Mouse (Mus musculus) frontal cortex, postnatal 36 days (tissue): ENCODE results near the gene Cct7.
"Not testable (repeated sequence)": the region's sequence is repeated elsewhere in the genome, so short reads cannot be mapped to it uniquely, and the experiment has no call there.

ENCODE experiments used
- DNase-seq, 2 experiments: peaks; one replicate each; pipeline ENCODE4 v3.0.0; 2022; ENCODE audit warnings: low spot score in 2 of 2

Cct7 gene

DNA sequence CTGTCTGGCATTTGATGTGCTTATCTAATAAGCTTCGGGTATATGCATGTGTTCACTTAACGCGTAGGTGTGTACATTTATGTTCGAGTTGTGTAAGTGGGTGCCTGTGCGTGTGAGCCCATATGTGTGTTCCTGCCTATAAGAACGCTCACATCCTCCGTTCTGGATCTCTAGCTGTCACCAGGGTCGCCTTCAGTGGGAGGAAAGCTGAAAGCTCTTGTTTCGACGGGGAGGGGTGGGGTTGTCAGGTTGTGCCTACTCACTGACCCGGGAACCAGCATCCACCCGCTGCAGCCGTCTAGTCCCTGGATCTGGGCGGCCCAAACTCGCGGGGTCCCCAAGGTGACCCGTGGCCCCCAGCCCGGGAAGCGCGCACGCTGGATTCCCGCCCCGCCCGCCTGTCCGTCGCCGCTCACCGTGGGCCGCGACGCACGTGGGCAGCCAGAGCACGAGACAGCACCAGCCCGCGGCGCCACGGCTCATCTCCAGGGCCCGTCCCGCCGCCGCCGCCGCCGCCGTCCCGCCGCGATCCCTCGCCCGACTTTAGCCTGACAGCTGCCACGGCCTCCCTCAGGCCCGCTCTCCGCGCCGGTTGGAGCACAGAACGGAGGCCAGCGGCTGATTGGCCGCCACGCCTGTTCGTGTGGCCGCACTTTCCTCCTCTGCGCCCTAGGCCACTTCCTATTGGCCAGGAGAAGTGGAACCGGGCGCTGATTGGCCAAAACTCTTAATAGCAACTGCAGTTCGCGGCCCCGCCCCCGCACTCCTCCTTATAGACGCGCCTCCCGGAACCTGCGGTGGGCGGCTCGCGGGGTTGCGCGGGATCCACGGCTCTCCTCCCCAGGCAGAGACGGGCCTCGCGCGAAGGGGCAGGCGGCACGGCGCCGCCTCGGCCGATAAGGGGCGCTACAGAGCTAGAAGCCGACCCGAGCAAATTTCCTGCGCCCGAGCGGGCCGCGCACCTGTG, at the start of gene Cct7:
Cct7 (plus strand) TSS at position 818 of the 967 bp plus-strand sequence.
- DNase-seq: peak; percentile 99 to 100

DNA sequence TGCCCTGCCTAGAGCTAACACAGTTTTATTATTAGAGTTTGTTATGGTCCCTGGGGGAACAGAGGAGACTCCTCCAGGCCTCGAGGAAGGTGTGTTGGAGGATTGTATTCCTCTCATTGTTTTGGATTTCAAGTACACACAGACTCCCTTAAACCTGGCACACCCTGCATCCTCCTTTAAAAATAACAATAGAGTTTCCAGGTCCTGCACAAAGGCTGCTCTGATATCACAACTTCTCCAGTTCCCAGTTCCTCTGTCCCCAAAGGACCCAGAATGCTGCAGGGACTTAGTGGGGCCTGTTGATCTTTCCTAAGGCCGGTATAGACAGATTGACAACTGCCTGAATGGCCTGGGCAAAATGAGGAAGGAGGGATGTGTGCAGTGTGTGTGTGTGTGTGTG, 48.7 kb upstream of the Cct7 start:
- no peak for DNase-seq

DNA sequence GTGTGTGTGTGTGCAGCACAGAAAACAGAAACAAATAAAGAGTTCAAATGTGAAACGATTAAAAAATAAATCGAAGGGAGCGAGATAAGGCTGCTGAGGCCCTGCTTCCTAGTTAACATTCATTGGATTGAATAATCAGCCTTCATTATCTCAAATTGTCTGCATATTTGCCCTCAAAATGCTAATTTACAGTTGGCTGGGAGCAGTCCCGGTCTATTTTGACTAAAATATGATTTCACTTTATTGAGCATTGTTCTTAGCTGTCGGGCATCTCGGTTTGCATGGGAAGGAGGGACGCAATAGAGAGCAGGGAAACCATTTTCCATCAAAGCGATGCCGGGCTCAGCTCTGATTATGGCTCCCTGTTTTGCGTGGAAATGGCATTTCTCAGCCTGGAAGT, 48.3 kb upstream of the Cct7 start:
- no peak for DNase-seq

DNA sequence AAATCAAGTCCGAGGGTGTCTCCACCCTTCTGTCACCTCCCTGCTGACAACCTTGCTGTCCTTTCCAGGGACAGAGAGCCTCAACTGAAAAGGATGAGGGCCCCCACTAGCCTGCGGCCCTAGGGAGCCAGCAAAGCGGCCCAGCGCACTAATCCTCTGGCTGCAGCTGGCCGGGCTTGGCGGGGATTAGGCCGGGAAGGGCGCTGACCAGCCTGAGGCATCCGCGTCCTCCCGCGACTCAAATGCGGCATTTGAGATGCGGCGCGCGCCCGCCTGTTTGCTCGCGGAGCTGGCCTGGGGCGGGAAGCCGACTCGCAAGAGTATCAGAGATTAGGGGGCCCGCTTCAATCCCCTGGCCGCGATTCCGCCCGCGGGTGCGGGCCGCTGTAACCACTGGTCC, 42.3 kb upstream of the Cct7 start:
- no peak for DNase-seq

DNA sequence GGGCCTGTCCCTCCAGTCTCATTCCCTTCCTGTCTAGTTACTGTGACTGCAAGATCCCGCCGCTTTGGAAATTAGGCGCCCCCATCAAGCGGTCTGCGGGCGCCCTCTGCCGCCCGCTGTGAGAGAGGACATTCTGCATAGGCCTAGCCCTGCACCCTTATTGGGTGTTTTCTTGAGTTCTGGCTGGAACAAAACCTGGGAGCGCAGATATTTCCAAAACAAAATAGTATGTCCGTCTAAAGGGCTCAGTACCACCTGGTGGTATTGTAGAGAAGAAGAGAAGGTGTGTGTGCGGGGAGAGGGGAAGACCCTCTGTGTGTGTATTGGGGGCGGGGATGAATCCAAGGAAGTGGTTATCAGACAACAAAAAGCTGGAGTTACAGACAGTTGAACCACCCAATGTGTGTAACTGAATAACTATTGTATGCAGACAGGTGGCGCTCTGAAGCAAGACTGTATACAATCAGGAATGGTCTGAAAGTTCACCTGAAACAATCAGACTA, 40.5 kb upstream of the Cct7 start:
- peak; percentile 30 to 31 for DNase-seq

GRCm38 (mm10) chr6:85415829-85416228, 35.5 kb upstream of the Cct7 start:
- no peak for DNase-seq

DNA sequence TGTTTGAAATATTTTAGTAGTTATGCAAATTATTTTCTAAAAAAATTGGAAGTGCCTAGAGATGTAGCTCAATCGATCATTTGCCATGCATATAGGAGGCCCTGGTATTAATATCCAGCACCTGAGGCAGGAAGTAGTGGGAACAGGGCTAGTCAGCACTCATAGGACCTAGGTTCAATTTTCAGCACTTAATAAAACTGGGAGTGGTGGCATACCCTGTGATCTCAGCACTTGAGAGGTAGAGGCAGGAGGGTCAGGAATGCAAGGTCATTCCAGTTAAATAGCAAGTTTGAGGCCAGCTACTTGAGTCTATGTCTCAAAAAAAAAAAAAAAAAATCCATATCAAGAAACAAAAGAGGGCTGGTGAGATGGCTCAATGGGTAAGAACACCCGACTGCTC, 32.2 kb upstream of the Cct7 start:
- no peak for DNase-seq

DNA sequence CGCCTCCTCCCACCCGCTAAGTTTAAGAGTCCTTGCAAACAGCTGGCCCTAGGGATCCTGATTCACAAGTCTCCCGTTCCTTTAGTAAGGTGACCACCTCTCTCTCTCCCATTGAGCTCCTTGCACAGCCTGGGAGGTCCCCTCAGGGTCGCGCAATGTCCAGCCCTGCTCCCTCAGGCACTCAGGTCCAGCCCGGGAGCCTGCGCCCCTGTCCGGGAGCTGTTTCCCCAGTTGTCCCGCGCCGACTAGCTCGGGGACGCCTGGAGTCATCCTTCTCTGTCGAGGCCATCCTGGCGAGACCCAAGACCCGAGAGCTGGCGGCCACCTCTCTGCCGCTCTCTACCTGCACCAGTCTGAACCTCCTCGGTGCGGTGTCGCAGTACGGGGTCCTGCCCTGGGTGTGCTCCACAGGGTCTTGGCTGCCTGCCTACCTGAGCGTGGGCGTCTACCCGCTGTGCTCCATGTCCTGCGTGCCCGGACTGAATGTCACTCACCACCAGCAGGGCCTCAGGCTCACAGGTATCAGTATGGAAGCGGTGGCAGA, 27.4 kb upstream of the Cct7 start, which contains the start of gene Noto:
Noto (plus strand) TSS at position 51 of the 544 bp plus-strand sequence.
- no peak for DNase-seq

- no peak for DNase-seq
Observed at GRCm38 (mm10) chr6:85431274-85431841, 20.0 kb upstream of the Cct7 start.

GRCm38 (mm10) chr6:85431842-85432431, 19.4 kb upstream of the Cct7 start, which contains the start of gene Smyd5:
Gene Smyd5 (plus strand): TSS chr6:85431989.
- DNase-seq: peak; percentile 73 to 76

DNA sequence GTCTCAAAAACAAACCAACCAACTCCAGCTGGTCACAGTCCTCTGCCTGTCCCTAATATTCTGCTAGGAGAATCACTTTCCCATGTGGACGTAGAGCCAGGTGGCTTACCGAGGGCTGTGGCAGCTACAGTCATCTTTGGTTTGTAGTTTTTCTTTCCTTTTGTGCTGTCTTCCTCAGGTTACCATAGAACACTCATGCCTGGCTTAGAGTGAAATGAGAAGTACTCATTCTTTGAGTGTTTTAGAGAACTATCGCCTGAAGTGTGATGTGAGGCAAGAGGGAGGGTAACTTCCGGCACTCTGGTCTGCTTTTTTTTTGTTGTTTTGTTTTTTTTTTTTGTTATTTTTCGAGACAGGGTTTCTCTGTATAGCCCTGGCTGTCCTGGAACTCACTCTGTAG, 17.4 kb upstream of the Cct7 start:
- DNase-seq: no peak

- DNase-seq: no peak
Observed at GRCm38 (mm10) chr6:85436204-85436603, 15.1 kb upstream of the Cct7 start.

GRCm38 (mm10) chr6:85436631-85437030, 14.7 kb upstream of the Cct7 start:
- DNase-seq: no peak

- no peak for DNase-seq
Observed at GRCm38 (mm10) chr6:85441142-85441541, 10.2 kb upstream of the Cct7 start.

DNA sequence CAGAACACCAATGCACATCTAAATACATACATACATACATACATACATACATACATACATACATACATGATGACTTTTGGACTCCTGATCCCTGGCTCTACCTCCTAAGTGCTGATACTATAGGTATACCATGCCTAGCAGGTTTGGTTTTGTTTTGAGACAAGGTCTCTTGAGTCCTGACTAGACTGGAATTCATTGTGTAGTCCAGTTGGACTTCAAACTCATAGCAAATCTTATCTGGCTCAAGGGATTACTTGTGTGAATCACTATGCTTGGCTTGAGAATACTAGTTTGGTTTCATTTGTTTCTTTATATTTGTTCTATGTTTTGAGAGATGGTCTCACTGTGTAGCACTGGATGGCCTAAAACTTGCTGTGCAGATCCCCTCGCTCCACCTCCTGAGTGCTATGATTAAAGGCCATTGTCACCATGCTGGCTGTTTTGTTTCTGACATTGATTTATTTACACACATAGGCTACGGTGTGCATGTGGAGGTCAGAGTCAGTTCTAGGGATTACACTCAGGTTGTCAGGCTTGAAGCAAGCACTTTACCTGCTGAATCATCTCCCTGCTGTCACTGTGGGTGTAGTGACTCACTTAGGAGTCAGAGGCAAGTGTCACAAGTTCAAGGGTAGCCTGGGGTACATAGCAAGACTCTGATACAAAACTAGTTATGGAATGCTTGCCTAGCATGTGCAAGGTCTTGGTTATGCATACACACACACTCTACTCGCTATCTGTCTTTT, 7.7 kb upstream of the Cct7 start:
- no peak for DNase-seq

DNA sequence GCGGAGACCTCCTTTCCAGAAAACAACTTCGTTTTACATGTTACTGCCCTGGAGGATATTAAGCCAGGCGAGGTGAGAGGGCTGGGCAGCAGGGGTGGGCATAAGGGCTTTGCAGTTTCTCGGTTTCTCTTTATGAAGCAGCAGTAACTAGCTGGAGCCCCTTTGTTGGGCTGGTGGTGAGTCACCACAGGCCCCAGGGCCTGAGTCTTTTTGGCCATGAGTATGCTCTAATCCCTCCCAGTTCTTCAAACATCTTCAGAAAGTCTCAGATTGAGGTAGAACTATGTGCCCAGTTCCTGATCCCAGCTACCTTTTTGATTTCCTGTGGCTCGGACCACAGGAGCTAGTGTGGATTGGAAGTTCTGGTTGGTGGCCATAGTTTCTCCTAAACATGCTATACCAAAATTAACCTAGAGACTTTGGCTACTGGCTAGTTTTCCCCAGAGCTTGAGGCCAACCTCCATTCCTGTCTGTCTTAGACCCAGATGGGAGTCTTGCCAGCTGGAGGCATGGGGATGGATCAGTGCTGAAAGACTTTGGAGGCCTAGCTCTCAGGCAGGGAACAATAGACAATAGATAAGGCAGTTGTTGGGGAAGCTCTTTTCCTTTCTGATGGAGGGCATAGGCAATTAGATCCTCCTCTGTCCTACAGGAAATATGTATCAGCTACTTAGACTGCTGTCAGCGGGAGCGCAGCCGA, 6.9 kb upstream of the Cct7 start:
- DNase-seq: no peak

- DNase-seq: no peak
Observed at GRCm38 (mm10) chr6:85445286-85445685, 6.0 kb upstream of the Cct7 start.

DNA sequence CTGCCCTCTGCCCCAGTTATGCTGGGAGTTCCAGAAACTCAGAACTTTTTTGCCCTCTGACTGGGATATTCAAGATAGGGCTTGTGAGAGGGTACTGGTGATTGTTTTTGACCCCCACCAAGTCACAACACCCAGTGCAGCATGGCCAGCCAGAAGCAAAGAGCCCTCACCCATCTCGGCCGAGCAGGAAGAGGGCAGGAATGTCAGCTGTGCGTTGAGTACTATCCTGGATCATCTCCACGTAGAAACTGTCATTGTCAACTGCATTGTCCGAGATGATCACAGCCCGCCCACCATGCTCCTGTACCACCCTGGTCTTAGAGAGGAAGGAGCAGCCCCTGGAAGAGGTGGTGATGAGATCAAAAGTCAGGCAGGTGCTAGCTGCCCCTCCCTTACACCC, 4.0 kb upstream of the Cct7 start:
- no peak for DNase-seq

DNA sequence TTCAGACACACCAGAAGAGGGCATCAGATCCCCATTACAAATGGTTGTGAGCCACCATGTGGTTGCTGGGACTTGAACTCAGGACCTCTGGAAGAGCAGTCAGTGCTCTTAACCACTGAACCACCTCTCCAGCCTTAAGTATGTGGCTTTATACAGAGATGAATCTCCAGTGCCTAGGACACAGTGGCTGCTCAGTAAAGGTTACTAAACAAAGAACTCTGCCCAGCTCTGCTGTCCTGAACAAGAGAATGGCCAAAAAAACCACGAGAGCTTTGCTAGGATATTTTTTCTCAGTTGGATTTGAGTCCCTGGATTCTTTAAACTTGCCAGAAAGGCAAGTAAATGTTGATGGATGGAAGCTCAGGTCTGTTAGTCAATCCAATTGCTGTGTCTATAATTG, 1.2 kb upstream of the Cct7 start:
- DNase-seq: not testable (repeated sequence)

- peak; percentile 98 to 99 for DNase-seq
Observed at GRCm38 (mm10) chr6:85451664-85452410, 523 bp downstream of the Cct7 start, which contains the start of gene Pradc1. Gene Pradc1 (minus strand): TSS chr6:85451970.
